Mouse (Mus musculus) lung, postnatal 0 days (tissue): ENCODE results near the gene Pik3r1.

Experiments
- CTCF ChIP-seq: IDR thresholded peaks from 2 replicates; pipeline ENCODE4 v1.5.1; 2016; ENCODE audit warnings: antibody characterized with exemption, mild to moderate bottlenecking
- EP300 ChIP-seq: IDR thresholded peaks from 2 replicates; pipeline ENCODE4 v1.6.1; 2016; ENCODE audit warnings: antibody characterized with exemption, mild to moderate bottlenecking, control low read depth

DNA sequence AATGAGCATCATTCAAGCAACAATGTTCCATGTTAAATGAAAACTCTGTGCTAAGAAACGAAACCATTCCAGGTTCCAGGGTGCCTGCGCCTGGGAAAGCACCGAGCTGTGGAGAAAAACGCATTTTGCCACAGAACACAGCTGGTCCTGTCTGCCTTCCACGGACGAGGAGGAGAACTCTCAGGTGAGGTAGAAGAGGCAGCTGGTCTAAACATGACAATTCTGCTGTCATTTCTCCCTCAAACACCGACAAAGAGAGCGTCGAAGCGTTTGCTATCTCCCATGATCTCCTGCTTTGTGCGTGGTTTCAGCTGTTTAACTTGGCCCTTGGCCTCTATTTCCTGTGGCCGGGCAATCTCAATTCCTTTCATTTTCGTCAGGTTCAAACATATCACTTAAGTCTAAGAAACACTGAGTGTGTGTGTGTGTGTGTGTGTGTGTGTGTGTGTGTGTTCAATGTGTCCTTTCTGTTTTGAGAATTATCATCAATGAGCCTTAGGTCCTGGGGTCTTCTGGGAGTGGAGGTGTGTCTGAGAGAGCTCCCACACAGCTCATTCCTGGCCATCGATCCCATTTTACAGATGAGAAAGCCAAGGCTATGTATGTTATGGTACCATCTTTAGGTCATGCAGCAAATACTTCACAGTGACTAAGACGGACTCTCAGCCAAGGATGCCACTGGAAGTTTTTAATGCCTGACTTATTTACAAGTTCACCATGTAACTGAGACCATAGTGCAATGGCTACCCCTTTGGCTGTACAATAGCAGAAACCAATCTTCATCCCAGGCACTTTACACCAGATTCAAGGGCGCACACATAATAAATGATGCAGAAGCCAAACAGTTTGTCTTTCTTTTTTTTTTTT is 31.3 kb downstream of the Pik3r1 start:
- TF ChIP-seq CTCF (no peak), EP300 (0 out of 2 replicates have a peak, but pooled peaks have one; percentile 12)
